Mouse (Mus musculus): Measurements from ENCODE around the gene Acsl6. TPM values are rescaled to one million over a fixed set of nuclear protein-coding genes. Genes with fewer than 3 reads are reported as not detected.
A peak's percentile ranks its signal among the peaks of the same experiment; 100 is the strongest.

Gene Acsl6
- 0.37 and 1.3 TPM in 2 replicates for polyA plus RNA-seq (2014; fragmentation: Nextera tagmentation; extraction: Ambion mirVana)

GRCm38 (mm10) chr11:54303728-54304470, at the start of gene Acsl6:
Gene Acsl6, plus strand, starts transcription at chr11:54303798.
- no peak for ATAC-seq (ENCODE audit: low FRiP score, low TSS enrichment)
- peak within 1 kb of the TSS; percentile 96 for H3K4me2 ChIP-seq (replicated peaks; ENCODE audit: low read depth, low read length)
- peaks cover 5% of the 10 kb centered on the region; the same call in 1 of the 2 replicates for H3K4me1 ChIP-seq (ENCODE audit: control insufficient read depth, insufficient read depth, low read length)
- 0% methylated on average over 44 of the region's 59 CpGs for WGBS
- H3K27me3 ChIP-seq (ENCODE audit: control insufficient read depth, insufficient read depth, low read length) = peaks cover 8% of the 10 kb centered on the region
- peak within 1 kb of the TSS; percentile 42 for H3K9ac ChIP-seq (ENCODE audit: low read depth, low read length)
- no peak within 1 kb of the TSS for H3K27ac ChIP-seq (ENCODE audit: low read depth, low read length)
- peaks cover 3% of the 10 kb centered on the region; the same call in 1 of the 2 replicates for H3K9me3 ChIP-seq (ENCODE audit: control insufficient read depth, low read length)
- H3K36me3 ChIP-seq (ENCODE audit: control insufficient read depth, insufficient read depth, low read length) = no peaks in the 10 kb centered on the region
- H3K4me3 ChIP-seq (ENCODE audit: low read length) = peak within 1 kb of the TSS; percentile 54

- H3K4me3 ChIP-seq (ENCODE audit: low read length) = no peak overlapping the region
- H3K9ac ChIP-seq (ENCODE audit: low read depth, low read length) = no peak overlapping the region
These were observed 49.5 kb upstream of the Acsl6 start for GRCm38 (mm10) chr11:54254114-54254513.

GRCm38 (mm10) chr11:54256624-54257376, 46.8 kb upstream of the Acsl6 start:
- no peak for ATAC-seq (ENCODE audit: low FRiP score, low TSS enrichment)
- H3K4me3 ChIP-seq (ENCODE audit: low read length) = no peak overlapping the region
- H3K4me1 ChIP-seq (ENCODE audit: control insufficient read depth, insufficient read depth, low read length) = no peaks in the 10 kb centered on the region
- no peak overlapping the region for H3K9ac ChIP-seq (ENCODE audit: low read depth, low read length)
- no peaks in the 10 kb centered on the region for H3K9me3 ChIP-seq (ENCODE audit: control insufficient read depth, low read length)
- WGBS = 64% methylated on average over 3 of the region's 3 CpGs
- H3K4me2 ChIP-seq (replicated peaks; ENCODE audit: low read depth, low read length) = no peak overlapping the region
- H3K27me3 ChIP-seq (ENCODE audit: control insufficient read depth, insufficient read depth, low read length) = no peaks in the 10 kb centered on the region
- no peak overlapping the region for H3K27ac ChIP-seq (ENCODE audit: low read depth, low read length)
- no peaks in the 10 kb centered on the region for H3K36me3 ChIP-seq (ENCODE audit: control insufficient read depth, insufficient read depth, low read length)

More at GRCm38 (mm10) chr11:54254114-54254513, 49.5 kb upstream of the Acsl6 start:
- Histone ChIP-seq H3K4me1 (ENCODE audit: control insufficient read depth, insufficient read depth, low read length) (no peaks in the 10 kb centered on the region), H3K4me2 (replicated peaks; ENCODE audit: low read depth, low read length) (no peak overlapping the region), H3K9me3 (ENCODE audit: control insufficient read depth, low read length) (no peaks in the 10 kb centered on the region), H3K27me3 (ENCODE audit: control insufficient read depth, insufficient read depth, low read length) (no peaks in the 10 kb centered on the region), H3K36me3 (ENCODE audit: control insufficient read depth, insufficient read depth, low read length) (no peaks in the 10 kb centered on the region), H3K27ac (ENCODE audit: low read depth, low read length) (no peak overlapping the region)
- ATAC-seq (ENCODE audit: low FRiP score, low TSS enrichment) = no peak
- WGBS = 41% methylated on average over 4 of the region's 4 CpGs

GRCm38 (mm10) chr11:54263405-54264031, 40.1 kb upstream of the Acsl6 start:
- no peak for ATAC-seq (ENCODE audit: low FRiP score, low TSS enrichment)
- Histone ChIP-seq H3K36me3 (ENCODE audit: control insufficient read depth, insufficient read depth, low read length) (no peaks in the 10 kb centered on the region), H3K4me2 (replicated peaks; ENCODE audit: low read depth, low read length) (no peak overlapping the region), H3K4me3 (ENCODE audit: low read length) (no peak overlapping the region), H3K27ac (ENCODE audit: low read depth, low read length) (no peak overlapping the region), H3K9me3 (ENCODE audit: control insufficient read depth, low read length) (no peaks in the 10 kb centered on the region), H3K27me3 (ENCODE audit: control insufficient read depth, insufficient read depth, low read length) (no peaks in the 10 kb centered on the region), H3K4me1 (ENCODE audit: control insufficient read depth, insufficient read depth, low read length) (no peaks in the 10 kb centered on the region), H3K9ac (ENCODE audit: low read depth, low read length) (no peak overlapping the region)
- 29% methylated on average over 1 of the region's 1 CpGs for WGBS

- no peak for ATAC-seq (ENCODE audit: low FRiP score, low TSS enrichment)
- Histone ChIP-seq H3K4me2 (replicated peaks; ENCODE audit: low read depth, low read length) (no peak overlapping the region), H3K27me3 (ENCODE audit: control insufficient read depth, insufficient read depth, low read length) (no peaks in the 10 kb centered on the region), H3K36me3 (ENCODE audit: control insufficient read depth, insufficient read depth, low read length) (no peaks in the 10 kb centered on the region), H3K4me3 (ENCODE audit: low read length) (no peak overlapping the region), H3K9me3 (ENCODE audit: control insufficient read depth, low read length) (no peaks in the 10 kb centered on the region), H3K4me1 (ENCODE audit: control insufficient read depth, insufficient read depth, low read length) (no peaks in the 10 kb centered on the region), H3K27ac (ENCODE audit: low read depth, low read length) (no peak overlapping the region), H3K9ac (ENCODE audit: low read depth, low read length) (no peak overlapping the region)
- WGBS = 50% methylated on average over 2 of the region's 2 CpGs
These were observed 39.1 kb upstream of the Acsl6 start for GRCm38 (mm10) chr11:54264542-54264941.

GRCm38 (mm10) chr11:54267177-54267576, 36.4 kb upstream of the Acsl6 start, which contains the start of gene Il3:
Gene Il3, minus strand, starts transcription at chr11:54267277.
- H3K27ac ChIP-seq (ENCODE audit: low read depth, low read length) = no peak within 1 kb of the TSS
- no peaks in the 10 kb centered on the region for H3K27me3 ChIP-seq (ENCODE audit: control insufficient read depth, insufficient read depth, low read length)
- H3K4me2 ChIP-seq (replicated peaks; ENCODE audit: low read depth, low read length) = no peak within 1 kb of the TSS
- H3K4me1 ChIP-seq (ENCODE audit: control insufficient read depth, insufficient read depth, low read length) = no peaks in the 10 kb centered on the region
- WGBS = 87% methylated on average over 6 of the region's 6 CpGs
- no peak within 1 kb of the TSS for H3K9ac ChIP-seq (ENCODE audit: low read depth, low read length)
- no peak within 1 kb of the TSS for H3K4me3 ChIP-seq (ENCODE audit: low read length)
- H3K36me3 ChIP-seq (ENCODE audit: control insufficient read depth, insufficient read depth, low read length) = no peaks in the 10 kb centered on the region
- ATAC-seq (ENCODE audit: low FRiP score, low TSS enrichment) = no peak
- H3K9me3 ChIP-seq (ENCODE audit: control insufficient read depth, low read length) = no peaks in the 10 kb centered on the region

DNA sequence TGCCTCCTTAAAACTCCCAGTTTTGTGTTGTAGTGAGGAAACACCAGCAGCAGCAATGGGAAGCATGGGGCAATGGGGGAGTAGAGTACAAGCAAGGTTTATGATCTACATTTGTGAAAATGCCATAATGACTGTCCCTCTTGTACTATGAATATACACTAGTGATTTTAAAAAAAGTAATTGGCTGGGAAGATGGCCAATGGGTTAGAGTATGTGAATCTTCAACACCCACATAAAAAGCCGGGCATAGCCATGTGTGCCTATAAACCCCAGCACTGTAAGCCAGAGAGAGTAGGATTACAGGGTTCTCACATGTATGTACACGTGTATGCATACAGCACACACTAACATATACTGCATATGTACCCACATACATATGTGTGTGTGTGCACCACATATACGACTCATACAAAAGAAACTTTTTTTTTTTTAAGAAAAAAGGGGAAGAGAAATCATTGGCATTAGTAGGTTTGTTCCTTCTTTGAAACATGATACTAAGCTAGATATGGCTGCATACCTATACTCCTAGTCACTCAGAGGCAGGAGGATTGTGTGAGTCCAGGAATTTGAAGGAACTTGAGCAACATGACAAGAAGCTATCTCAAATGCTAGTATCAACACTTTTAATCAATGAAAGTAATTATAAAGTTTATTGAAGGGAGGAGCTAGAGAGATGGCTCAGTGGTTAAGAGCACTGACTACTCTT, 34.3 kb upstream of the Acsl6 start:
- Histone ChIP-seq H3K4me3 (ENCODE audit: low read length) (no peak overlapping the region), H3K9me3 (ENCODE audit: control insufficient read depth, low read length) (no peaks in the 10 kb centered on the region), H3K27me3 (ENCODE audit: control insufficient read depth, insufficient read depth, low read length) (no peaks in the 10 kb centered on the region), H3K9ac (ENCODE audit: low read depth, low read length) (no peak overlapping the region), H3K36me3 (ENCODE audit: control insufficient read depth, insufficient read depth, low read length) (no peaks in the 10 kb centered on the region), H3K27ac (ENCODE audit: low read depth, low read length) (no peak overlapping the region), H3K4me1 (ENCODE audit: control insufficient read depth, insufficient read depth, low read length) (no peaks in the 10 kb centered on the region), H3K4me2 (replicated peaks; ENCODE audit: low read depth, low read length) (no peak overlapping the region)
- WGBS = 79% methylated on average over 3 of the region's 3 CpGs
- no peak for ATAC-seq (ENCODE audit: low FRiP score, low TSS enrichment)

DNA sequence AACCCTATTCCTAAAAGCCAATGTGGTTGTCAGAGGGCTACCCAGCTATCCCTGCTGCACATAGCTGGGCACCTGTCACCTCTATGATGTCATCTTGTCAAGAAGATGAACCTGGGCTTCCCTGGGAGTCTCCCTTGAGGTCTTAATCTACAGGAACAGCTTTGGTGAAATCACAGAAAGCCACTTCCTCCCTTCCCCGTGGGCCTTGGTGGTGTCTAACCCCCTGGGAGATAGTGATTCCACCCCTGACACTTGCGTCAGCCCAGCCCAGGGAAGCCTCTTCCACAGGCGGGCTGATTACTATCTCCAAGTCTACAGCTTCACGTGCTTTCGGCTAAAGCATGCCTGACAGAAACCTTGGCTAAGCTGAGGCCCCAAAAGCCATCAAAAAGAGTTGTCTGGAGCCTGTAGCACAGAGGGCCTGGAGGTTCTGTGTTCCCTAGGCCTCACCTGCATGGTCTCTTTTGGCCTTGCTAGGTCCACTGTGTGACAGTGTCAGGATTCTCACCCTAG, 32.1 kb upstream of the Acsl6 start:
- H3K27me3 ChIP-seq (ENCODE audit: control insufficient read depth, insufficient read depth, low read length) = no peaks in the 10 kb centered on the region
- H3K36me3 ChIP-seq (ENCODE audit: control insufficient read depth, insufficient read depth, low read length) = no peaks in the 10 kb centered on the region
- 79% methylated on average over 5 of the region's 5 CpGs for WGBS

More for the DNA sequence above, 32.1 kb upstream of the Acsl6 start:
- no peak overlapping the region for H3K9ac ChIP-seq (ENCODE audit: low read depth, low read length)
- no peaks in the 10 kb centered on the region for H3K4me1 ChIP-seq (ENCODE audit: control insufficient read depth, insufficient read depth, low read length)
- ATAC-seq (ENCODE audit: low FRiP score, low TSS enrichment) = no peak
- no peak overlapping the region for H3K27ac ChIP-seq (ENCODE audit: low read depth, low read length)
- no peak overlapping the region for H3K4me3 ChIP-seq (ENCODE audit: low read length)
- no peak overlapping the region for H3K4me2 ChIP-seq (replicated peaks; ENCODE audit: low read depth, low read length)
- H3K9me3 ChIP-seq (ENCODE audit: control insufficient read depth, low read length) = no peaks in the 10 kb centered on the region

Data from kidney, embryonic 14.5 days (tissue).